Mouse (Mus musculus): ENCODE results near the gene Chp1.
A peak's percentile ranks its signal among the peaks of the same experiment; 100 is the strongest.

Chp1 gene

DNA sequence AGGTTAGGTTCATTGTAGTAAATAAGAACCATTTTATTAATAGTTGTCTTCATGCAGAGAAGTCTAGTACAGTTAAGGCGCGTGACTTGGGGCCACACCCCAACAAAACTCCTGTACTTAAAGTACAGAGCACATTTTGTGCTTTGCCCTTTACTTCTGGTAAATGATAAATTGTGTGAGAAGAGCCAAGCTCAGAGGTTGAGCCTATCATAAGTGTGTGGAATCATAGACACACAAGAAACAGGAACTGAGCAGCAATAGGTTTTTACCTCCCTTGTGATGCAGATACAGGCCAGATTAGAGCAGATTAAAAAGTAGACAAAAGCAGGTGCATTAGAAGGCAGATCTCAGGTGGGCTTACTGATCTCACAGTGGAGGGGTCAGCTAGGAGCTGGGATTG, 73.8 kb downstream of the Chp1 start:
- DNase-seq (ENCODE audit: low read depth, low spot score), result peak; percentile 48

Data from A20 (cell line).